Mouse (Mus musculus) embryonic fibroblast, embryonic 13.5 days (primary cell): ENCODE results near the gene Iqca.

ENCODE experiments used
- CTCF ChIP-seq: IDR thresholded peaks from 2 replicates; pipeline ENCODE4 v1.5.1; 2011; ENCODE audit warnings: mild to moderate bottlenecking, control low read depth, low read length, moderate library complexity, borderline replicate concordance; ENCODE audit not compliant: insufficient read depth
- POLR2A ChIP-seq: IDR thresholded peaks from 2 replicates; pipeline ENCODE4 v1.6.1; 2011; ENCODE audit warnings: low read depth, mild to moderate bottlenecking, control low read depth, low read length, moderate library complexity

GRCm38 (mm10) chr1:90085526-90086157 lies 67.6 kb downstream of the Iqca start:
- TF ChIP-seq CTCF (no peak), POLR2A (no peak)
